Mouse (Mus musculus): ENCODE data around the gene Slc28a3. TPM values are rescaled to one million over a fixed set of nuclear protein-coding genes. Genes with fewer than 3 reads are reported as not detected.

Gene Slc28a3
- polyA plus RNA-seq, 1 experiment from 2014 or later: not detected

DNA sequence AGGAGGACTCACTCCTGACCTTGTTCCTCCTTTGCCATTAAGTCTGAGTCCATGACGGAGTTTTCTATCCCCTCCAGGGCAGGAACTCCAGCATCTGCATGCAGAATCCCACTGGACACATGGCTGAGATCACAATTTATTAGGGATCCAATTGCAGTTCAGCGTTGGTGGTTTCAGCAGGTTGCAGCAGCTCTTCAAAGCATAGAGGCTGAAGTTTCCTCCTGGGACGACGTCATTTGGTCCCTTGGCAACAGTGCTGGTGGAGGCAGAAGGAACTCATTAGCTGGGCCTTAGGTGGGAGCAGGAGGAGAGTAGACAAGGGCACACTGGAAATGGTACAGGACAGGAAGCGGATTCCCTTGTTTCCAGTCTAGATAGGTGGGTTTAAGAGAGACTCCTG lies 55.1 kb downstream of the Slc28a3 start:
- H3K9me3 ChIP-seq (ENCODE audit: control insufficient read depth, low read length): no peaks in the 10 kb centered on the region
- WGBS: 70% methylated on average over 5 of the region's 5 CpGs
- H3K4me3 ChIP-seq (ENCODE audit: low read depth, low read length): no peak overlapping the region
- H3K4me2 ChIP-seq (ENCODE audit: low read depth, low read length, severe bottlenecking): no peak overlapping the region
- no peaks in the 10 kb centered on the region for H3K27me3 ChIP-seq (ENCODE audit: control insufficient read depth, insufficient read depth, low read length)
- H3K4me1 ChIP-seq (replicated peaks; ENCODE audit: control insufficient read depth, insufficient read depth, low read length): no peaks in the 10 kb centered on the region
- DNase-seq (ENCODE audit: low spot score) (no peak), ATAC-seq (replicated peaks; ENCODE audit: low FRiP score) (no peak)
- no peak overlapping the region for H3K27ac ChIP-seq (ENCODE audit: low read depth, low read length)
- no peaks in the 10 kb centered on the region for H3K36me3 ChIP-seq (ENCODE audit: control insufficient read depth, insufficient read depth, low read length)
- no peak overlapping the region for H3K9ac ChIP-seq (ENCODE audit: low read length)

- Histone ChIP-seq H3K4me3 (ENCODE audit: low read depth, low read length) (no peak overlapping the region), H3K27ac (ENCODE audit: low read depth, low read length) (no peak overlapping the region), H3K27me3 (ENCODE audit: control insufficient read depth, insufficient read depth, low read length) (no peaks in the 10 kb centered on the region), H3K4me2 (ENCODE audit: low read depth, low read length, severe bottlenecking) (no peak overlapping the region), H3K4me1 (replicated peaks; ENCODE audit: control insufficient read depth, insufficient read depth, low read length) (no peaks in the 10 kb centered on the region), H3K9ac (ENCODE audit: low read length) (no peak overlapping the region), H3K36me3 (ENCODE audit: control insufficient read depth, insufficient read depth, low read length) (no peaks in the 10 kb centered on the region), H3K9me3 (ENCODE audit: control insufficient read depth, low read length) (no peaks in the 10 kb centered on the region)
- 67% methylated on average over 4 of the region's 4 CpGs for WGBS
- DNase-seq (ENCODE audit: low spot score) (no peak), ATAC-seq (replicated peaks; ENCODE audit: low FRiP score) (no peak)
Measured at GRCm38 (mm10) chr13:58551924-58552323, 58.8 kb downstream of the Slc28a3 start.

DNA sequence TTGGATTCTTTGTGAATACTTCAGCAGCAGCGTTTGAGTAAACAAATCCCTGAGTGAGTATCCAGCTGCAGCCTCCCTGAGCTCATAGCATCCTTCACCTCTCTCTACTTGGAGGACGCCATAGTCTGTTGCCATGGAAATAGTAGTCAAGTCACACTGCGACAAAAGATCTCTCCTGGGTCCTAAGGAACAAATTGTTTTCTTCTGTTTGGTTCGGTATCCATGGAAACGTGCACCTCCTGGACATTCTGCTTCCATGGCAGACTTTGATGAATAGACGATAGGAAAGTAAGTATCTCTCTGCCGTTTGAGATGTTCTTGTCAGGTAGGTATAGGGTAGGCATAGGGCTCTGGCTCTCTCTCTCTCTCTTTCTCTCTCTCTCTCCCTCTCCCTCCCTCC lies 63.1 kb downstream of the Slc28a3 start:
- no peak overlapping the region for H3K4me3 ChIP-seq (ENCODE audit: low read depth, low read length)
- ATAC-seq (replicated peaks; ENCODE audit: low FRiP score) (peak; percentile 74), DNase-seq (ENCODE audit: low spot score) (no peak)
- H3K9ac ChIP-seq (ENCODE audit: low read length): no peak overlapping the region
- H3K4me2 ChIP-seq (ENCODE audit: low read depth, low read length, severe bottlenecking): no peak overlapping the region
- H3K9me3 ChIP-seq (ENCODE audit: control insufficient read depth, low read length): no peaks in the 10 kb centered on the region
- no peaks in the 10 kb centered on the region for H3K27me3 ChIP-seq (ENCODE audit: control insufficient read depth, insufficient read depth, low read length)
- no peaks in the 10 kb centered on the region for H3K4me1 ChIP-seq (replicated peaks; ENCODE audit: control insufficient read depth, insufficient read depth, low read length)
- H3K36me3 ChIP-seq (ENCODE audit: control insufficient read depth, insufficient read depth, low read length): no peaks in the 10 kb centered on the region
- 25% methylated on average over 7 of the region's 7 CpGs for WGBS
- H3K27ac ChIP-seq (ENCODE audit: low read depth, low read length): no peak overlapping the region

- Histone ChIP-seq H3K9me3 (ENCODE audit: control insufficient read depth, low read length) (no peaks in the 10 kb centered on the region), H3K9ac (ENCODE audit: low read length) (no peak overlapping the region), H3K4me3 (ENCODE audit: low read depth, low read length) (no peak overlapping the region), H3K4me2 (ENCODE audit: low read depth, low read length, severe bottlenecking) (no peak overlapping the region), H3K36me3 (ENCODE audit: control insufficient read depth, insufficient read depth, low read length) (no peaks in the 10 kb centered on the region), H3K27me3 (ENCODE audit: control insufficient read depth, insufficient read depth, low read length) (no peaks in the 10 kb centered on the region), H3K27ac (ENCODE audit: low read depth, low read length) (no peak overlapping the region), H3K4me1 (replicated peaks; ENCODE audit: control insufficient read depth, insufficient read depth, low read length) (no peaks in the 10 kb centered on the region)
- peak; percentile 56; the same call in 1 of the 2 replicates for ATAC-seq (replicated peaks; ENCODE audit: low FRiP score)
- 58% methylated on average over 12 of the region's 12 CpGs for WGBS
- DNase-seq (ENCODE audit: low spot score): no peak
Measured at GRCm38 (mm10) chr13:58543688-58544408, 66.8 kb downstream of the Slc28a3 start.

DNA sequence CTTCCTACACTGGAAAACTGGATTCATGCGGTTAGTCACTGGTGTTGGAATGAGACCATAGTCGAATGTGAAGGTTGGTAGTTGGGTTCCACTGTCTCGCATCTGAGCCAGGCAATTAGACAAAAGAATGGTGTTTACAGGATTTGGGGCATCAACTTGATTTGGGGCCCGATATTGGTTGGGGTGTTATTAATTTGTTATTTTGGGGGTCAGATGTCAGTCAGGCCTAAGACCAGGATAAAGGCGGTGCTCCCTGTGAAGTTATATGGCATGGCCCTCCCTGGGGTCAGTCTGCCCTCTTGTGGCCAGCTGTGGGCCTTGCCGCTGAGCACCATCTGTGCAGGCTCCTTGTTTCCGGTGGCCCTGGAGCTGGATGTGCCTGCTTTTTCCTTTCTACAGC lies 67.6 kb downstream of the Slc28a3 start:
- WGBS: 43% methylated on average over 7 of the region's 7 CpGs
- Histone ChIP-seq H3K4me2 (ENCODE audit: low read depth, low read length, severe bottlenecking) (no peak overlapping the region), H3K9ac (ENCODE audit: low read length) (no peak overlapping the region), H3K27me3 (ENCODE audit: control insufficient read depth, insufficient read depth, low read length) (no peaks in the 10 kb centered on the region), H3K36me3 (ENCODE audit: control insufficient read depth, insufficient read depth, low read length) (no peaks in the 10 kb centered on the region), H3K4me1 (replicated peaks; ENCODE audit: control insufficient read depth, insufficient read depth, low read length) (no peaks in the 10 kb centered on the region), H3K4me3 (ENCODE audit: low read depth, low read length) (no peak overlapping the region), H3K9me3 (ENCODE audit: control insufficient read depth, low read length) (no peaks in the 10 kb centered on the region), H3K27ac (ENCODE audit: low read depth, low read length) (no peak overlapping the region)
- DNase-seq (ENCODE audit: low spot score): peak; percentile 87
- ATAC-seq (replicated peaks; ENCODE audit: low FRiP score): peak; percentile 84

DNA sequence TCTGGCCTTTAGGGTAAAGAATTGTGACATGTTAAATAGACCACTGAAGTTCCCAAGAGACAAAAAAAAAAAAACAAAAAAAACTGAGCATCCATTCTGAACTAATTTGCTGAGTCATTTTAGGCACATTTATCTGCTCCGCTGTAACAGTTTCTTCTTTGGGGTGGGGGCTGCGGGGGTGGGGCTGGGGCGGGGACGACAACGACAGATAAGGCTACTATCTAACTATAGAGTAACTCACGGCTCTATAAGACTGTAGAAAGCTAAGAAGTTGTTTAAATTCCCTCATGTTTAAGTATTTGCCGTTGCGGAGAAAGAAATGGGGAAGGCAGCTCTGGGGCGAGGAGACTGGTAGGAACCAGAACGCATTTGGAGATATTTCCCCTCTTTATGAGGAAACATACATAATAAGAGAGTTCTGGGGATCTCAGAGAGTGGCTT lies 68.1 kb downstream of the Slc28a3 start:
- Histone ChIP-seq H3K4me1 (replicated peaks; ENCODE audit: control insufficient read depth, insufficient read depth, low read length) (no peaks in the 10 kb centered on the region), H3K27me3 (ENCODE audit: control insufficient read depth, insufficient read depth, low read length) (no peaks in the 10 kb centered on the region), H3K36me3 (ENCODE audit: control insufficient read depth, insufficient read depth, low read length) (no peaks in the 10 kb centered on the region), H3K4me3 (ENCODE audit: low read depth, low read length) (no peak overlapping the region), H3K4me2 (ENCODE audit: low read depth, low read length, severe bottlenecking) (no peak overlapping the region), H3K27ac (ENCODE audit: low read depth, low read length) (no peak overlapping the region), H3K9me3 (ENCODE audit: control insufficient read depth, low read length) (no peaks in the 10 kb centered on the region), H3K9ac (ENCODE audit: low read length) (no peak overlapping the region)
- WGBS: 89% methylated on average over 10 of the region's 10 CpGs
- DNase-seq (ENCODE audit: low spot score) (no peak), ATAC-seq (replicated peaks; ENCODE audit: low FRiP score) (no peak)

- no peak overlapping the region for H3K4me3 ChIP-seq (ENCODE audit: low read depth, low read length)
- no peaks in the 10 kb centered on the region for H3K36me3 ChIP-seq (ENCODE audit: control insufficient read depth, insufficient read depth, low read length)
- no peak for ATAC-seq (replicated peaks; ENCODE audit: low FRiP score)
- 0 out of 2 replicates have a peak overlapping the region, but pooled peaks have one; percentile 12 for H3K27ac ChIP-seq (ENCODE audit: low read depth, low read length)
- H3K27me3 ChIP-seq (ENCODE audit: control insufficient read depth, insufficient read depth, low read length): no peaks in the 10 kb centered on the region
- no peak for DNase-seq (ENCODE audit: low spot score)
- no peak overlapping the region for H3K4me2 ChIP-seq (ENCODE audit: low read depth, low read length, severe bottlenecking)
- H3K9ac ChIP-seq (ENCODE audit: low read length): no peak overlapping the region
- H3K4me1 ChIP-seq (replicated peaks; ENCODE audit: control insufficient read depth, insufficient read depth, low read length): no peaks in the 10 kb centered on the region
- H3K9me3 ChIP-seq (ENCODE audit: control insufficient read depth, low read length): no peaks in the 10 kb centered on the region
- WGBS: 73% methylated on average over 8 of the region's 8 CpGs
Measured at GRCm38 (mm10) chr13:58542167-58542566, 68.5 kb downstream of the Slc28a3 start.

DNA sequence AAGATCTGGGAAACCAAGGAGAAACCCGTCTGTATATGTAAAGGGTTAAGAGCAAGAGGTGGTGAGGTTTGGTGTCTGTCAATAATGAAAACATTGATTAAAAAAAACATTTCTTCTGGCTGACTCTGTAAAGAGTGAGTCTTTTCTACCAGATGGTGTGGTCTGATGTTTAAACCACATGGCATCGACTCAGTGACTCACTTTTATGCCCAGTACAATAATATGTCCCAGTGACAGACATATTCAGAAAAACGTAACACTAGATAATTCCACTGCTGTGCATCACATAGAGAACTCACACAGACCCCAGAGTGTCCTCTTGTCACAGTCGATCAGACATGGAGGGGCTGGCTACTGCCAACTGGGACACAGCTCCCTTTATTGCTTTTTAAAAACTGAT lies 69.1 kb downstream of the Slc28a3 start:
- WGBS: 91% methylated on average over 4 of the region's 4 CpGs
- H3K27me3 ChIP-seq (ENCODE audit: control insufficient read depth, insufficient read depth, low read length): no peaks in the 10 kb centered on the region
- ATAC-seq (replicated peaks; ENCODE audit: low FRiP score): no peak

DNA sequence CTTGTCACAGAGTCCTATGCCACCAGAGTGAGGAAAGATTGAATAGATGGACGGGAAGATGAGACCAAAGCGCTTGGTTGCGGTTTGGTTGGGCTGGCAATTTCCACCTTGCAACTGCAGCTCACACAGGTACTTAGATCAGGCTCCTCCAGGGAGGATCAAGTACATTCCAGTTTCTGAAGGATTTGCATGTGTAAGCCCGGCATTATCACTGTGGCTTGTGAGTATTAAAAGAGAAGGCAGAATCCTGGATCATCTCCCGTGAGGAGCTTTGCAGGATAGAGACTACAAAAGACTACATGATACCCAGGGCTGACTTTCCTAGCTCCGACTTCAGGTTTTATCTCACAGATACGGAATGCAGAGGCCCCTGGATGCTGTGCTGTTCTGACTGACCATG lies 71.7 kb downstream of the Slc28a3 start:
- 68% methylated on average over 7 of the region's 7 CpGs for WGBS
- no peaks in the 10 kb centered on the region for H3K27me3 ChIP-seq (ENCODE audit: control insufficient read depth, insufficient read depth, low read length)
- H3K4me2 ChIP-seq (ENCODE audit: low read depth, low read length, severe bottlenecking): no peak overlapping the region
- H3K4me3 ChIP-seq (ENCODE audit: low read depth, low read length): no peak overlapping the region
- DNase-seq (ENCODE audit: low spot score): no peak
- no peaks in the 10 kb centered on the region for H3K36me3 ChIP-seq (ENCODE audit: control insufficient read depth, insufficient read depth, low read length)
- H3K4me1 ChIP-seq (replicated peaks; ENCODE audit: control insufficient read depth, insufficient read depth, low read length): no peaks in the 10 kb centered on the region
- no peak for ATAC-seq (replicated peaks; ENCODE audit: low FRiP score)
- no peak overlapping the region for H3K27ac ChIP-seq (ENCODE audit: low read depth, low read length)
- H3K9ac ChIP-seq (ENCODE audit: low read length): no peak overlapping the region
- no peaks in the 10 kb centered on the region for H3K9me3 ChIP-seq (ENCODE audit: control insufficient read depth, low read length)

More for the DNA sequence above, 69.1 kb downstream of the Slc28a3 start:
- Histone ChIP-seq H3K4me3 (ENCODE audit: low read depth, low read length) (no peak overlapping the region), H3K36me3 (ENCODE audit: control insufficient read depth, insufficient read depth, low read length) (no peaks in the 10 kb centered on the region), H3K4me1 (replicated peaks; ENCODE audit: control insufficient read depth, insufficient read depth, low read length) (no peaks in the 10 kb centered on the region), H3K9me3 (ENCODE audit: control insufficient read depth, low read length) (no peaks in the 10 kb centered on the region), H3K9ac (ENCODE audit: low read length) (no peak overlapping the region), H3K4me2 (ENCODE audit: low read depth, low read length, severe bottlenecking) (no peak overlapping the region), H3K27ac (ENCODE audit: low read depth, low read length) (no peak overlapping the region)
- DNase-seq (ENCODE audit: low spot score): no peak

All from forebrain, embryonic 11.5 days (tissue).